Mouse (Mus musculus) cortical plate, adult 2 months (tissue): Measurements from ENCODE around the gene Slc38a3. TPM values are rescaled to one million over a fixed set of nuclear protein-coding genes. Genes with fewer than 3 reads are reported as not detected.

Experiments used
- H3K27ac ChIP-seq: fragments of 200-500 bp; 2 replicates; pipeline ENCODE4 v1.5.1; 2012; ENCODE audit warnings: low read length, control low read depth, inconsistent platforms; ENCODE audit not compliant: insufficient read depth
- H3K4me1 ChIP-seq: fragments of 200-500 bp; 2 replicates; pipeline ENCODE4 v1.6.1; 2011; ENCODE audit warnings: low read length; ENCODE audit not compliant: control insufficient read depth, insufficient read depth
- H3K4me3 ChIP-seq: fragments of 200-500 bp; 2 replicates; pipeline ENCODE4 v1.5.1; 2011; ENCODE audit warnings: mild to moderate bottlenecking, low read length, control low read depth; ENCODE audit not compliant: insufficient read depth
- CTCF ChIP-seq: fragments of 200-500 bp; IDR thresholded peaks from 2 replicates; pipeline ENCODE4 v1.5.1; 2011; ENCODE audit warnings: mild to moderate bottlenecking, control low read depth, low read length; ENCODE audit not compliant: insufficient read depth; ENCODE audit errors: extremely low read depth
- POLR2A ChIP-seq: fragments of 200-500 bp; IDR thresholded peaks from 2 replicates; pipeline ENCODE4 v1.6.1; 2011; ENCODE audit warnings: mild to moderate bottlenecking, low read length, control low read depth; ENCODE audit not compliant: insufficient read depth; ENCODE audit errors: extremely low read depth
- polyA plus RNA-seq: library from polyadenylated mRNA; depleted of rRNA; stranded (reverse); fragments of >200 nt; gene quantifications from 2 replicates; pipeline ENCODE4 v1.2.3, GENCODE M21; 2012

The Slc38a3 gene
- polyA plus RNA-seq, 1 experiment = 156 TPM

DNA sequence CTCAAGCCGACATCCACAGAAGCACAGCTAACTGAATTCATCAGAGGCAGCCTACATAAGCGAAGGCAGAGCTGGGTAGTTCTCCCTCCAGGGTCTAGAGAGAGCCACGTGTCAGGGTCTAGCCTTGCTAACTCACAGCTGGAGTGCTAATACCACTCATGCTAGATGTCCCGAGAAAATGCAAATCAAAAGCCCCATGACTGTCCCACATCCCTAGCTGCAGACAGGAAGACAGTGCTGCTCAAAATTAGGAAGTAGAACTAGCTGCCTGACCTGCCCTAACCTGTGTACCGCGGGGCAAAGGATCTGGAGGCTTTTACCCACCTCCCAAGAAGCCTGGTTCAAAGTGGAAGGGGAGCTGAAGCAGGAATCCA lies 26.8 kb upstream of the Slc38a3 start:
- Histone ChIP-seq H3K4me1 (no peaks in the 10 kb centered on the region), H3K27ac (no peak overlapping the region), H3K4me3 (no peak overlapping the region)
- TF ChIP-seq CTCF (no peak), POLR2A (no peak)

DNA sequence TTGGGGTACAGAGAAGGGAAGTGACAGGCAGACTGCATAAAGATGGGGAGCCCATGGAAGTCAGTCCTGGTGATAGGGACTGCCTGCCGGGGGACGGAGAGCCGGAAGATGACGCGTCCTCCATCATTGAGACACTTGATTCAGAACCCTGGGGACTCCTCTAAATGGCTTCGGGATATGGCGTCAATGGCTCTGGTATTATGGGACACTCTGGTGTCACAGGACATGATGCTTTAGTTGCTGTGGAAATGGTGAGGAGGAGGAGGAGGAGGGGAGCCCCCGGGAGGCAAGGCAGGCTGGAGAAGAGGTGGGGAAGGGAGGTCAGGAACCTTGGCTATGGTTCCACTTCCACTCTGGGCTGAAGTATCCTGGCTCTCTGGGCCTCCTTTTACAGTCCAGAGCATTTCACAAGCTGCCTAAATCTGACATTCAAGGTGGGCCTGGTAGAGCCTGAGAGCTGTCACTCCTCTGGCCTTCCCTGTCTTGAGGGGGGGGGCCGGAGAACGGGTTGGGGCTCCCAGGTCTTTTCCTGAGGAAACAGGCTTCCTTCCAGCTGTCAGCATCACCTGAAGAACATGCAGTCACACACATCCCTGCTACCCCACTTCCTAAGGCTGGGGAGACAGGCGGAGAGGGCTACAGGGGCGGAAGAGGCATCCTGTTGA lies 26.2 kb upstream of the Slc38a3 start:
- TF ChIP-seq POLR2A = no peak
- TF ChIP-seq CTCF = no peak

DNA sequence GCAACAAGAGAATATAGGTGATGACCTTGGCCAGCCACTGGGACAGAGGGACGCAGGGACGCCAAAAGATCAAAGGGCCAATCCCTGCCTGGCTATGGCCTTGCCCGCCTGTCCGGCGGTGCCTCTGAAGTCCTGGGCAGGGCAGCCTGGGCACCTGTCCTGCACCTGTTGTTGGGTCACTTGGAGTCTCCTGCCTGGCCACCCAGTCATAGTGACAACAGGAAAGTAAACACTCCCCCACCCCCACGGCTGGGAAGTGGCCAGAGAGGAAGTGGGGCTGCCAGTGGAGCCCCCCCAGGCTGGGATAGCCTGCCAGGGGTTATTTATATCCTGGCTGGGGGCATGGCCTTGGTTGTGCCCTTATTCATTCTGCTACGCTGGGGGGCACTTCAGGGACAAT lies 25.3 kb upstream of the Slc38a3 start:
- Histone ChIP-seq H3K27ac (no peak overlapping the region), H3K4me1 (no peaks in the 10 kb centered on the region), H3K4me3 (no peak overlapping the region)
- TF ChIP-seq POLR2A = no peak
- no peak for TF ChIP-seq CTCF

More for the DNA sequence above, 26.2 kb upstream of the Slc38a3 start:
- Histone ChIP-seq H3K4me3 (no peak overlapping the region), H3K27ac (no peak overlapping the region), H3K4me1 (no peaks in the 10 kb centered on the region)

DNA sequence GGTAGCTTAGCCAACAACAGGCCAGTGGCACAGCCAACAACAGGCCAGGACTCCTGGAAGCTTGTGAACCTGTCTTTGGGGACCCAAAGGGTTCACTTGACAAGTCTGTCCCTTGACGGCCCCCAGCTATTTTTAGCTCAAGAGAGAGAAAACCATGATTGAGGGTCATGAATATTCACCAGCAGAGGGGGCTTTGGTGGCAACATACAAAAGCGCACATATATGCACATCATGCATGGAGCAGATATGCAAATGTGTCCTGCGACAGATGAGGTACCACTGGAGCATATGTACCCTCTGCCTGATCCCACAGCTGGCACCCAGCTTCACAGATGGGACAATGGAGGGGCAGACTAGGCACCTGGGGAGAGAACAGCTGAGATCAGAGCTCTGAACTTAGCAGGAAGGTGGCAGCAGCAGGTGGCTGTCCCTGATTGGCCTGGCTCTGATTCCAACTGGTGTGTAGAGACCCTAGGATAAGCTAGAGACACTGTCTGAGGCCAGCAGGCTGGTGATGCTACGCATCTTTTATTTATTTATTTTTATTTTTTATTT lies 24.2 kb upstream of the Slc38a3 start:
- Histone ChIP-seq H3K4me1 (no peaks in the 10 kb centered on the region), H3K27ac (no peak overlapping the region), H3K4me3 (no peak overlapping the region)
- TF ChIP-seq POLR2A (no peak), CTCF (no peak)

DNA sequence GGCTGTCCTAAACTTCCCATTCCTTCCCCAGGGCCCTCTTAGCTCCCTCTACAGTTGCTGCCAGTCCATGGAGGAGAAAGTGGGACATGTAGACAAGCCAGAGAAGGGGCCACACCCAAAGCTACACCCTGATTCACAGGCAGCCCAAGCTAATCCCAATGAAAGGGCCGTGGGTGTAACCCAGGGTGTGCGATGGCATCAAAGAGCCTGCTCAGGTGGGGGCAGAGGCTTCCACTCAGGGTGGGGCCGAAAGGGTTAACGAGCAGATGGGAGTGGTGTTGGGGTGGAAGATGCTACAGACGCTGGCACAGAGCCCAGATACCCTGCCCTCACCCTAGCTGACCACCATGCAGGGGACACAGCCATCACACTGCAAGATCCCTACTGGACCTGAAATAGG lies 23.5 kb upstream of the Slc38a3 start:
- no peak overlapping the region for H3K4me3 ChIP-seq
- H3K27ac ChIP-seq = no peak overlapping the region
- no peak for TF ChIP-seq POLR2A
- no peak for TF ChIP-seq CTCF
- H3K4me1 ChIP-seq = no peaks in the 10 kb centered on the region

DNA sequence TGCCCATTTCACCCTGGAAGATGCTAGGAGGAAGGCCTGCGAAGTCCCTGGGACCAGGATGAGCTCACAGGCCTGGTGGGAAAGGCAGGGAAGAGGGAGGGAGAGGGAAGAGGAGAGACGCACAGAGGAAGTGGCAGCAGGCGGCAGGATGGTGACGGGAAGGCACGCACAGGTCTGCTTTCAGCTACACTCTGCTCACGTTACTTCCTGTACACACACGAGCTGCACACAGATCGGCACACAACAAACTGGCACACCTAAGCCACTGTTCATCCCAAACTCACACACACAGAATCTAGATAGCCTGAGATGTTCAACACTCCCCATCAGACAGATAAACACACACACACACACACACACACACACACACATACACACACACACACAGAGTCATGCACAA lies 21.1 kb upstream of the Slc38a3 start:
- TF ChIP-seq CTCF (no peak), POLR2A (no peak)
- no peaks in the 10 kb centered on the region for H3K4me1 ChIP-seq
- no peak overlapping the region for H3K4me3 ChIP-seq
- H3K27ac ChIP-seq = no peak overlapping the region

DNA sequence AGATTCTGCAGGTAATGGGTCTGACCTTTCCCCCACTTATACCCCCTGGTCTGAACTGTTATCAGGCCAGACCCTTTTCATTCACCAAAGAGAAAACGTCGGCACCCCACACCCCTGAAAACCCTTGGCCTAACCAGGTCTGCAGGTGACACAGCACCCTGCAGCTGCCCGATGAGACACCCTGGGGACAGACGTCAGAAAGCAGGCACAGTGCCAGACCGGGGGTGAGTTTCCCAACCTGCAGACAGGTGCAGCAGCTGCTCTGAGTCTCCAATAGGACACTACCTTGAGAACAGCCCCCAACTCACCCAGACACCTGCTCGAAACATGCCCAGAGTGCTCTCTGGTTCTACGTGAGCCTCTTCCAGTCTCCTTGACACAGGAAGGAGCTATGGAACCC lies 19.6 kb upstream of the Slc38a3 start:
- TF ChIP-seq CTCF (no peak), POLR2A (no peak)
- Histone ChIP-seq H3K4me3 (no peak overlapping the region), H3K27ac (no peak overlapping the region), H3K4me1 (no peaks in the 10 kb centered on the region)

DNA sequence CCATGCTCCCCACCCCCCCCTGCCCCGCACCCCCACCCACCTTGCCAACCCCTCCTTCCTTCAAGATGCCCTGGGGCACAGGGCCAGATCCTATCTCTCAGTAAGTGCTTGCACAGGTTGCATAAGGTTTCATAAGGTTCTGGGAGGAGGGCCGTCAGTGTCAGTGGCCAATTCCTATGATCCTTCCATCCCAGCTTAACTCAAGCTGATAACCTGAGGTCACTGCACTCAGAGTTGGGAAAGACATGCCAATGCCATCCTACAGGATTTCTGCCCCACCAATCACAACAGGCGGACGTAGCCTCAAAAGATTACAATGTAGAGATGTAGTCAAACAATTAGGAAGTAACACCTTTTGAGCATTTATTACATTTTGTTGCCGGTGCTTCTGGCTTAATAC lies 19.1 kb upstream of the Slc38a3 start:
- H3K4me3 ChIP-seq = no peak overlapping the region
- TF ChIP-seq POLR2A = no peak
- no peak for TF ChIP-seq CTCF
- H3K4me1 ChIP-seq = no peaks in the 10 kb centered on the region
- no peak overlapping the region for H3K27ac ChIP-seq

DNA sequence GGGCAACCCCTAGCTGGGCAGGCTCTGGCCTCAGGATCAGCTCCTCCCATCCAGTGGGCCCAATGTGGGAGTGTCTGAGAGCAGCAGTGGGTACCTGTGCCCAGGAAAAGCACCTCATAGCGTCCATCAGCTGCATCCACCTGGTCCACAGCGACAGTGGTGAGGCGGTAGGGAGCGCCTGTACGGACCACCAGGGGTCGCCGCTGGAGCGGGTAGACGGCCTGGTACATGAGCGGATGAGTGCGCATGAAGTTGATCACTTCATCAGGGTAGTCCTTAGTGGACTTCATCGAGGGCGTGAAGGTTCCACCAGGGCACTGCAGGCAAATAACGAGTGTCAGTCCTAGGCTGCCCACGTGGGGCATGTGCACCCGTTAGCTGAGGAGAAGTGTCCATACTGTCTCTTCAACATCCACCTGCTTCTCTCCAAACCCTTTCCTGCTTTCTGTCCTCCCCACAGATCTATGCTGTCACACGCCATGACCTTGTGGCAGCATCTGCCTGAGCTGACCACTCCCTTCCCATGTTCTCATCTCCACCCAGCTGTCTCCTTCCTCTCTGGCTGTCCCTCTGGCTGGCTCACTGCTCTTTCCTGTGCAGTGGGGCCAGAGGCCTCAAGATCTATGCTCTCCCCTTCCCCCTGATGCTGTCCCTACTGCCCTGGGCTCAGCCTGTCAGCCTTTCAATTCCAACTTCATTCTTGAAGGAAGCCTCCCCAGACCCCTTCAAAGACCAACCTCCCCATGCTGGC lies 16.1 kb upstream of the Slc38a3 start:
- no peak overlapping the region for H3K4me3 ChIP-seq
- H3K4me1 ChIP-seq = no peaks in the 10 kb centered on the region
- TF ChIP-seq CTCF = peak; percentile 51
- TF ChIP-seq POLR2A = no peak
- no peak overlapping the region for H3K27ac ChIP-seq

DNA sequence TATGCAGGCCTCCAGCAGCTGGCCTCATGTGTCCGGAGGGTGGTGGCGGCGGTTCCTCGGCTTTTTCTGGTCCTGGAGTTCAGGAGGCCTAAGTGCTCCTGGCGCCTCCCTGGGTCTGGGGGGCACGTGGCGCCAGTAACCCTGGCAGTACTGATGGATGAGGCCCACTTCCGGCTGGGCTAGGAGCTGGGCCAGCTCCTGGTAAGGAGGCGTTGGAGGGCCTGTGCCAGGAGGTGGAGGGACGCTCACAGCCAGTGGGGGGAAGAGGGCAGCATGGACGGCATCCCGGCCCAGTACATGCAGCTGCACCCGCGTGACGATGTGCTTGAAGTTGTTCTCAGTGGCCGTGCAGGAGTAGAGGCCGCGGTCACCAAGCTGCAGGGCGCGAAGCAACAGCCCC lies 13.1 kb upstream of the Slc38a3 start:
- TF ChIP-seq CTCF (no peak), POLR2A (no peak)
- H3K4me3 ChIP-seq = no peak overlapping the region
- H3K27ac ChIP-seq = no peak overlapping the region
- H3K4me1 ChIP-seq = no peaks in the 10 kb centered on the region

DNA sequence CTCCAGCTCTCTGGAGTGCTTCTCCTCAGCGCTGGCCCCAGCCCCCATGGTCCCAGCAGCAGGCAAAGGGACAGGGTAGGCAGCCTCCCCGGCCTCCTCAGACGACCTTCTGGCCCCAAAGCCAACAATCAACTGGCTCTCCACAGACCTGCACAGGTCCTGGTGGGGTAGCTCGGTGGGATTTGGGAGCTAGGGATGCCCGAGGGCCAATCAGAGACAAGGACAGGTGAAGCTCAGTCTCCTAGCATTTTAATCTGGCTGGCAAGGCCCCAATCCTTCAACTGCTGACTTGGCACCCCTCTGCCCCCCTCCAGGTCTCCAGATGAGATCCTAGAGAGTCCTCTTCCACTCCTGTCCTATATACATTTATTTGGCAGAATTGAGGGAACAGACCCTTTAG lies 10.2 kb upstream of the Slc38a3 start, which contains the start of gene Gnat1:
TSS of gene Gnat1 (minus strand) at position 212 of the 400 bp plus-strand sequence.
- TF ChIP-seq POLR2A = no peak
- TF ChIP-seq CTCF = no peak
- no peak within 1 kb of the TSS for H3K27ac ChIP-seq
- H3K4me1 ChIP-seq = no peaks in the 10 kb centered on the region
- no peak within 1 kb of the TSS for H3K4me3 ChIP-seq
